ENCODE assay signal across 28 mouse cellular contexts in the genomic region with DNA sequence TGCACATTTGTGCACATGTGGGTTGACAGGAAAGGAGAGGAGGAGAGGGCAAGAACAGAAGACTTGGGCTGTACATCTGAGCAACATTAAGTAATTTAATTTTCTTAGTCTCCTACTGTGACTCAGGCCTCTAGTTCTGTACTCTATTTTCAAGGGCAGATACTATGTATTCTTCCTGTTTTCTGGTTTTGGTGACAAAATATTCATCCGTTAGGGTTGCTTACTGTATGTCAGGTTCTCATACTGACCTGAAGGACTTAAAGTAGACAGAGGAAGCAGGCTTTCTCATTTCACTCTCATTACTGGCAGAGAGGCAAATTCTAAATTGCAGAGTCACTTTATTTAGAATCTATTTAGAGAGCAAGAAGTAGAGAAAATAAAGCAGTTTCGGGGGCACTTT.
DNase-seq lines count a peak whose midpoint lies in the region; ATAC-seq and TF ChIP-seq lines count a peak whose summit lies in the region.
"Had no signal": no experiment of that assay in that cellular context is flagged by ENCODE, and none has a peak within 500 bp of the region (broad histone marks: within the 10 kb centered on the region; RNA-seq: fewer than 3 reads in every experiment).

No protein-coding gene starts in this region.

- ATAC-seq in common myeloid progenitor, adult 5-6 weeks (replicated peaks; ENCODE audit: low read depth, poor library complexity, severe bottlenecking), result 0 out of 2 replicates have a peak, but pooled peaks have one; percentile 32
- ATAC-seq in megakaryocyte, adult 5-6 weeks (ENCODE audit: poor library complexity, severe bottlenecking), result peak; percentile 27; the same call in 1 of the 2 replicates
- no peak for ATAC-seq in liver, postnatal 0 days
- ATAC-seq: activated CD4-positive, CD25-positive, alpha-beta regulatory T cell, adult 4 months; CD4-positive, CD25-positive, alpha-beta regulatory T cell, adult 4 months; forebrain, embryonic 14.5 days; forebrain, embryonic 16.5 days; Patski had no signal

- no peaks in the 10 kb centered on the region for H3K27me3 ChIP-seq in liver, postnatal 0 days (ENCODE audit: insufficient read depth, low read length)
- H3K27me3 ChIP-seq: CH12.LX; embryonic facial prominence, embryonic 13.5 days; embryonic facial prominence, embryonic 15.5 days; forebrain, embryonic 12.5 days; Patski had no signal

- intact Hi-C loops in gastrocnemius, adult 2 months (cut with DNase I), result no loop called here

- H3K4me3 ChIP-seq in gastrocnemius, adult 2 months, result no peak overlapping the region
- no peak overlapping the region for H3K4me3 ChIP-seq in liver, postnatal 0 days (ENCODE audit: low read depth, low read length)
- H3K4me3 ChIP-seq: embryonic facial prominence, embryonic 13.5 days; embryonic facial prominence, embryonic 15.5 days; erythroblast, embryonic 14.5 days; forebrain, embryonic 10.5 days; forebrain, embryonic 12.5 days had no signal

- no peaks in the 10 kb centered on the region for H3K9me3 ChIP-seq in liver, postnatal 0 days (ENCODE audit: low read length)
- H3K9me3 ChIP-seq: embryonic facial prominence, embryonic 13.5 days; embryonic facial prominence, embryonic 15.5 days; forebrain, embryonic 10.5 days; forebrain, embryonic 12.5 days; G1E had no signal

- TF ChIP-seq CTCF in gastrocnemius, adult 2 months (IDR thresholded peaks at IDR 0.05), result no peak
- no peak for TF ChIP-seq CTCF in liver, postnatal 0 days (IDR thresholded peaks at IDR 0.05; ENCODE audit: low read depth)

- peak; percentile 69 for DNase-seq in 416B (ENCODE audit: low read depth)
- DNase-seq in gastrocnemius, adult 2 months, result no peak
- no peak for DNase-seq in liver, postnatal 0 days
- no peak for DNase-seq in right cerebral cortex, postnatal 10 days (ENCODE audit: low spot score in 2 of 2)
- DNase-seq: adrenal gland, adult 8-10 months; adrenal gland, postnatal 14 days; adrenal gland, postnatal 36 days; B cell, adult 2 months; cerebellum, adult 11-12 months; cerebellum, adult 2 months; cerebellum, adult 9-10 months; cerebellum, postnatal 10 days; cerebellum, postnatal 25 days; embryo, embryonic 11 days had no signal

- TF ChIP-seq EP300 in liver, postnatal 0 days (IDR thresholded peaks at IDR 0.05; ENCODE audit: low read depth), result no peak

- H3K9ac ChIP-seq in liver, postnatal 0 days (replicated peaks), result no peak overlapping the region
- H3K9ac ChIP-seq: embryonic facial prominence, embryonic 13.5 days; embryonic facial prominence, embryonic 15.5 days; forebrain, embryonic 12.5 days had no signal

- H3K4me1 ChIP-seq in liver, postnatal 0 days (ENCODE audit: insufficient read depth), result no peaks in the 10 kb centered on the region
- H3K4me1 ChIP-seq: forebrain, embryonic 12.5 days had no signal

- WGBS in liver, postnatal 0 days (ENCODE audit: insufficient replicate concordance), result 74% methylated on average over 2 of the region's 2 CpGs

- H3K4me2 ChIP-seq in liver, postnatal 0 days (ENCODE audit: low read depth, low read length), result no peak overlapping the region
- H3K4me2 ChIP-seq: embryonic facial prominence, embryonic 13.5 days; embryonic facial prominence, embryonic 15.5 days; forebrain, embryonic 12.5 days had no signal

- no peaks in the 10 kb centered on the region for H3K36me3 ChIP-seq in liver, postnatal 0 days (replicated peaks; ENCODE audit: insufficient read depth, low read length)
- H3K36me3 ChIP-seq: embryonic facial prominence, embryonic 13.5 days; embryonic facial prominence, embryonic 15.5 days; forebrain, embryonic 10.5 days; forebrain, embryonic 12.5 days; G1E had no signal

- no peak overlapping the region for H3K27ac ChIP-seq in gastrocnemius, adult 2 months
- H3K27ac ChIP-seq in liver, postnatal 0 days (ENCODE audit: low read depth), result no peak overlapping the region
- H3K27ac ChIP-seq: embryonic facial prominence, embryonic 13.5 days; embryonic facial prominence, embryonic 15.5 days; forebrain, embryonic 10.5 days; forebrain, embryonic 12.5 days had no signal
